ENCODE assay signal across 13 mouse cellular contexts in genomic region chr1:57857799-57858198, GRCm38 (mm10).
"Had no signal": no experiment of that assay in that cellular context is flagged by ENCODE, and none has a peak within 500 bp of the region (broad histone marks: within the 10 kb centered on the region; RNA-seq: fewer than 3 reads in every experiment).

No protein-coding gene starts in this region.

- H3K4me3 ChIP-seq: kidney, embryonic 15.5 days; left cerebral cortex, adult 2 months; limb, embryonic 15.5 days; liver, embryonic 12.5 days; myocyte had no signal

- DNase-seq: kidney, adult 2 months; kidney, postnatal 14 days; lung, embryonic 14.5 days; lung, postnatal 10 days; lung, postnatal 4 days; right cerebral cortex, postnatal 14 days; thymus, postnatal 36 days had no signal

- H3K27ac ChIP-seq: kidney, embryonic 15.5 days; left cerebral cortex, adult 2 months; limb, embryonic 15.5 days; liver, embryonic 12.5 days had no signal

- H3K27me3 ChIP-seq: kidney, embryonic 15.5 days; limb, embryonic 15.5 days; liver, embryonic 12.5 days had no signal

- H3K9me3 ChIP-seq: kidney, embryonic 15.5 days; limb, embryonic 15.5 days; liver, embryonic 12.5 days had no signal

- H3K4me1 ChIP-seq: kidney, embryonic 15.5 days; liver, embryonic 12.5 days had no signal

- H3K36me3 ChIP-seq: liver, embryonic 12.5 days had no signal

- ATAC-seq: intestine, embryonic 16.5 days; liver, embryonic 12.5 days had no signal

- H3K4me2 ChIP-seq: kidney, embryonic 15.5 days; limb, embryonic 15.5 days; liver, embryonic 12.5 days; lung, embryonic 14.5 days had no signal

- H3K9ac ChIP-seq: kidney, embryonic 15.5 days; limb, embryonic 15.5 days; liver, embryonic 12.5 days; lung, embryonic 14.5 days had no signal
